Mouse (Mus musculus) left cerebral cortex, postnatal 14 days (tissue): ENCODE data around the gene Hoxd11. TPM values are rescaled to one million over a fixed set of nuclear protein-coding genes. Genes with fewer than 3 reads are reported as not detected.

ENCODE experiments used
- DNase-seq, 2 experiments: peaks; one replicate each; pipeline ENCODE4 v3.0.0; 2021 to 2022; ENCODE audit warnings: low spot score in 2 of 2, mixed read lengths in 1 of 2
- intact Hi-C: fragments of 180-260 bp; cut with DNase I; formaldehyde crosslinking; loops from one replicate; pipeline ENCODE4 v1.15.1; 2025
- long read RNA-seq, 2 experiments: library from polyadenylated mRNA; stranded (forward); transcript quantifications; one replicate each; pipeline ENCODE4 v2.0.0; 2021
- total RNA-seq, 2 experiments: library from RNA; stranded (reverse); gene quantifications; 2 replicates each; pipeline ENCODE4 v1.2.3; 2021

The Hoxd11 gene
- total RNA-seq = not detected
- long read RNA-seq, experiment 1 = 0 reads
- long read RNA-seq, experiment 2 = 0 reads

DNA sequence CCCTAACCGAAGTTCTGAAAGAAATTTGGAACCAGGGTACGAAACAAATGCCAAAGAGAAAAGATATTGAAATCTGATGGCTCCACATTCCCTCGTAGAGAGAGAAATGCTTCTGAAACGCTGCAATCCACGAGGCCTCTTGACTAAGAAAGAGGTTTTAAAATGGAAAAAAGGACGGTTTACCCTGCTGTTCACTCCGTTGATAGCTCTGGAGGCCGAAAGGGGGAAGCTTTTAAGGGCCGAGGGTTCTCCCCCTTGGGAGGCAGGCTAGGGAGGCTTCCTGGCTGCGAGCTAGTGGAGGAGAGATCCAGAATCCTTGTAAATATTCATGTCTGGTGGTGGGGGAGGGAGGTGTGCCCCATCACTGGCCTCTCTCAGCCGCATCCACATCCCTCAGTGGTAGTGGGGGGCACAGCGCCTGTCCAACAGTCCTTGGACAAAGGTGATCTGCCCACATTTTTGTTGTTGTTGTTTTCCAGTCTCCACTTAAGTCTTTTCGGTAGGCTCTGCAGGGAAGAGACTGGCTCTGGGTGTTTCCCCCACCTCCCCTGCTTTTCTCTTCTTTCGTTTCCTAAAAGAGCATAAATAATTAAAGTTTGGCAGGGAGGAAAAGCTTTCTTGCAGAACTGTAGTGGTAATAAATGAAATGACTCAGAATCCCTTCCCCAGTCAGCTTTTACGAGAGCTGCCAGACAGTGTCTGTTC, at the start of gene Hoxd11:
TSS of gene Hoxd11 (plus strand) at position 667 of the 705 bp plus-strand sequence.
- intact Hi-C loops = loop anchor here (10.0 kb wide), 1 partner anchor 1404 kb away; the partner anchor contains the start of gene Sp9

DNA sequence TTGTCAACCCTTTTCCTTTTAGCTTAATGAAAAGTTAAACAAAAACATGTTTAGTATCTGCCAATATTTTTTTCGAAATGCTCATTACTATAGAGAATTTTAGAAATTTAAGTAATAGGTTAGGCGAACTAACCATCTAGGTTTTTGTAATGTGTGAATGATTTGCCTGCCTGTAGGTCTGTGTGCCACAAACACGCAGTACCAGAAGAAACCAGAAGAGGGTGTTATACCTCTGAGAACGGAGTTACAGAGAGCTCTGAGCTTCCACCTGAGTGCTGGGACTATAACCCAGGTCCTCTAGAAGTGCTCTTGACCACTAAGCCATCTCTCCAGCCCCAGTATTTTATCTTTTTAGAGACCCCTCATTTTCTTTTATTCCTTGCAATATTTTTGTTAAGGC, 43.9 kb upstream of the Hoxd11 start:
- intact Hi-C loops = no loop called here

More for the DNA sequence above, at the start of gene Hoxd11:
- DNase-seq = no peak

DNA sequence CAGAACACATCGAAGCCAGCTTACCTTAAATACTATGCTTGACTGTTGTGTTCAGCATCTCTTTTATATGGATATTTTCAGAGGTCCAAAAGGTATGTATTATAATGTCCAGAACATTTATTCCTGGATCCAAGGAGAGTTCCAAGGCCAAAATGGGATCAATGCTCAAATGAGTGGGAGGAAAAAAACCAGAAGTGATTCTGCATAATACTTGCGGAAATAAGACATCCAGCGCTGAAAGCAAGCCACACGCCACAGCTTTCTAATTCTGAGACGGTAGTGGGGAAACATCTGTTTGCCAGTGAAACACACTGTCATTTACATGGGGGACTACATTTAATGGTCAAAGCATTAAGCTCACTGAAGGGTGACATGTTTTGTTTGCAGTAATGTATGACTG, 36.9 kb upstream of the Hoxd11 start:
- no peak for DNase-seq
- intact Hi-C loops = no loop called here

More for the DNA sequence above, 43.9 kb upstream of the Hoxd11 start:
- DNase-seq = no peak

DNA sequence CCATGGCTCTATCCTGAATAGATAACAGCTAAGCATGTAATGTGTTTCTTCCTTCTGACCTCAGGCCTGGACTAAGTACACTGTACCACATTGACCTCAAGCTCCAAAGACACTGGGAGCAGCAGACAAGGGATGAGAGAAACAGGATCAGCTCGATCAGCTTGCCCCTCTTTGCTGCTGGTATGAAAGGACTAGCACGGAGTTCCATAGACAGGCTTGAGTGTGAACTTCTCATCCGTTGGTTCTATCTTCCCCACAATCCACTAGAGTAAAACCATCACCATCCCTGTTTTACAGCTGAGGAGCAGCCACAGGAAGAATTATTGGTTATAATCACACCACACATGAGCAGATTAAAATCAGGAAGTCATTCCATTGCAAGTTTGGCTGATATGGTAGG, 33.7 kb upstream of the Hoxd11 start:
- intact Hi-C loops = no loop called here
- no peak for DNase-seq

DNA sequence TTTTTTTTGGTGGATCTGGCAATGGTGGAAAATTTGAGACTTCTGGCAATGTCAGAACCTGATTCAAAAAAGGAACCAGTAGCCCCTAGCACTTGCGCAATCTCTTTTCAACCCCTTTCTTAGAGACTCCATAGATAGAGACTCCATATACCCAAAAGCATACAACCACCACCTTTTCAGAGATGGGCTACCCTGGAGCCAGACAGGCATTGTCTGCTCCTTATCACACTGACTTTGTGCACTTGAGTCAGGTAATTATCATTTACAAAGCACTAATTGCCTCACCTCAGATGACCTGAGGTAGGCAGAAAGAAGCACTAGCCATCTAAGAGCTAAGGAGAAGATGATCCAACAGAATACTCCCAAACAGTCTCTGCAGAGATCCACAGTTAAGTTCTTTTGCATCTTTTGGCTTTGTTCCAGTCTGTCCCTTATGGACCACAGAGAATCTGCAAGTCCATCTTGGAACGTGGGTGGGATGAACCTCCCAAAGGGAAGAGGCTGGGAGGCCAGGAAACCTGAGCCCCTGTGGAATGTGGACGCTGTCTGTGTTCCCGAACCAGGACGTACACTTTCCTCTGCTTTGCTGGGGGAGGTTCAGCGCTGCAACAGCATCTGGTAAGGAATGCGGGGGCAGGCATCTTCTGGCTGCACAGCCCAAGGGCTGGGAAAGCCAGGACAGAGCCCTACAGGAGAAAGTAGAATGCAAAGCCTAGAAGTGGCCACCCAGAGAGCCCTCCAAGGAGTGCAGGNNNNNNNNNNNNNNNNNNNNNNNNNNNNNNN, 32.1 kb upstream of the Hoxd11 start:
- no peak for DNase-seq
- intact Hi-C loops = no loop called here

DNA sequence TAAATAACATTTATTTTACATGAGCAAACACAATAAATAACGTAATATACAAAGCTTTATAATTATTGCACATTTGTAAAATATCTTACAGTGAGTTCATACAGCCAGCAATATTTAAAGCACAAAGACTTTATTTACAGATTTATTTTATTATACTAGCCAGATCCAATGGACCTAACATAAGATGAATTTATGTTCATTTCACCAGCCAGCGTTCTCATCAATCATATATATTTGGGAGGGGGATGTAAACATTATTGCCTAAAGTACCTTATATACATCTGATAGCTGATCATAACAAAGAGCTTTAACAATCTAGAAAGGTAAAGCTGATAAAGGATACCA, 26.4 kb upstream of the Hoxd11 start:
- DNase-seq = no peak
- intact Hi-C loops = no loop called here

DNA sequence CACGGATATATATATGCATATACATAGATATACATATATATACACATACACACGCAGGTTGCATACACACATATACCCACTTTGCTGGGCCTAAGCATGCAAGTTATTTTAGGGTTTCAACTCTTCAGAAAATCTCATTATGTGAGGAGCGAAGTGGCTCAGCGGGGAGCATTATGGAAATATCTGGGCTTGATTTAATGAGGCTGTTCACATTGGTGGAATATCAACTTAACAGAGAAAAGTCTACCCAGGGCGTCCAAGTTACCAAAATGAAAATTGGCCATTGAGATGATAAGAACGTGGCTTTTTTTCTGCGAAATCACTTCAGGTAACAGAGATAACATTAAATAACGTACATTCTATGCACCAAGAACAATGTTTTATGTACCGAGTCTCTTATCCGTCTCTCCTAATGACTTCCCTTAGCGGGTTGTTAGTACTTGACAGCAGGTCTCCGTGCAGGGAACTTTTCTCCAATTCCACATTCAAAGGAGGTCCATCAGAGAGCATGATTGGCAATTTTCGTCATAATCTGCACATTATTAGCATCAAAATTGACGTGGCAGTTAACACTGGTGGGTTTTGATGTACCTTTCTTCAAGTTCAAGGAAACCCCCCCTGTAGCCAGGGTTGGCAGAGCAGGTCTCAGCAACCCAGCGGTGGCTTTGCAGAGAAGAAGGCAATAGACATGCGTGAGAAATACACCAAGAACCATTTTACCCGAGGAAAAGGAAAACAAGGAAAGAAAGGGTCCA, 25.4 kb upstream of the Hoxd11 start:
- intact Hi-C loops = no loop called here
- DNase-seq = no peak

DNA sequence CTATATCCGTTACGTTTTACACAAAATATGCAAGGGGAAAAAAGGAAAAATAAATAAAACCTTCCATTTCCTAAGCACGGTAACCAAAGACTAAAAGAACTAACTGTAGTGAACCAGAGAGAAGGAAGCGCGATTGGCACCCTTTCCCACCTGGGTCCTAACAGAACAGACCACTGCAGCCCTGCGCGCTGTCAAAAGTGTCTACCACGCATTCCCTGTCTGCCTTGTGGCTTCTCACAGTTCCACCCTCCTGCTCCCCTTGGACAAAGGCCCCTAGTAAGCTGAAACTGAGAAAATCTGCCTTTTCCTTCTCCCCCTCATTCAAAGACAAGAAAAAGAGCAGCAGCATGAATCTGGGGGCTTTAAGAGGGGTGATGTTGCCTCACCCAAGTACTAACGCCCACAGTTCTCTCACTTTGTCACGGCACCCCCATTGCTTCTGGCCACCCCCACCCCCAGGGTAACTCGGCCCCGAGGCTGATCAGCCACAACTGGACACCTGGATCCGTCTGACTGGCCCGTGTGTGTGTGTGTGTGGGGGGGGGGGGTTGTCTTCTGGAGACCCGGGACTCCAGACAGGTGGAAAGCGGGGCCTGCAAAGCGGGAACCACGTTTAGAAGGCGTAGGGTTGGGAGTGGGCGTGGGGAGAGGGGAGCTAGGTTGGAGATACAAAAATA, 24.5 kb upstream of the Hoxd11 start:
- intact Hi-C loops = loop anchor here (5.0 kb wide), 1 partner anchor 42 kb away; the partner anchor contains the start of gene Hoxd9
- DNase-seq = no peak

DNA sequence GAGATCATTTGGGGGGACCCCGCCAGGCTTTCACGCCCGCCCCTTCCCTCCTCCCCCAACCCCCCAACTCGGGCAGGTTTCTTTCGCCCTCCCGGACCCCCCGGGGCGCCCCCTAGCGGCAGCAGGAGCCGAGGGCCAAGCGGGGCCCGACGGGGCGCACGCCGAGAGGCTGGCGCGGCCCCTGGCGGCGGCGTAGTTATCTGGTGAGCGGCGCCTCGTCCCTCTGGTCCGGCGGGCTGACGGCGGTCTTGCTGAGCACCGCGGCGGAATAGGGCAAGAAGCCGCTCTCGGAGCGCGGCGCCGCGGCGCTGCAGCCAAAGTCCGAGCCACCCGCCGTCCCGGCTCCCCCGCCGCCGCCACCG, 24.0 kb upstream of the Hoxd11 start:
- intact Hi-C loops = loop anchor here (5.0 kb wide), 1 partner anchor 42 kb away; the partner anchor contains the start of gene Hoxd9
- DNase-seq = no peak

DNA sequence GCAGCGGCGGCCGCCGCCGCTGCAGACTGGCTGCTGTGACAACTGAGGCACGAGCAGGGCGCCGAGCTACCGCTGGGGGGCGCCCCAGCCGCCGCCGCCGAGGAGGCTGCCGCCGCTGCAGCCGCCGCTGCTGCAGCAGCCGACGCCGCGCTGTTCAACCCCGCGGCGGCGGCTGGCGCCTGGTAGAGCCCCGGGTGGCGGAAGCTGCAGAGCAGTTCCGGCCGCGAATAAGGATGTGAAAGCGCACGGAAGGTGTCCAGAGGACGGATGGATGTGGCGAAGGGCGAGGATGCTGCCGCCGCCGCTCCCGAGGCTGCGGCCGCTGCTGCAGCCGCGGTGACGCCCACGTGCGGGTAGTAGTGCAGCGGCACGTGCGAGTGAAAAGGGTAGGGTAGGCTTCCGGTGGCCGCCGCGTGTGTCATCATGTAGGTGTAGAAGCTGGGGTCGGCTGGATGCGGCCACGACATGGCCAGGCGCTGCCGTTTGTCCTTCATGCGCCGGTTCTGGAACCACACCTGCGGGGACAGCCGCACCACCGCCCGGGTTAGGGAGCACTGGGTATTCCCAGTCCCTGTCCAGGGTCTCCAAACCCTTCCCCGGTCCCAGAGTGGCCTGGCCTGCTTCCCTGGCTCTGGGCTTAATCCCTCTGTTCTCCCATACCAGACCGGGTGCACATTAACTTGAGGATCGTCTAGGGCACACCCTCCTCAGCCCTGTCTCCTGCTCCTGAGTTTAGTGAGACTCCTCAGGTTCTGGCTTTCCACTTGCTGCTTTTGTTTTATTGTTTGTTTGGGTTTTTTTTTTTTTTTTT, 23.3 kb upstream of the Hoxd11 start:
- DNase-seq = no peak
- intact Hi-C loops = loop anchor here (5.0 kb wide), 1 partner anchor 41 kb away; the partner anchor contains the start of gene Hoxd9

DNA sequence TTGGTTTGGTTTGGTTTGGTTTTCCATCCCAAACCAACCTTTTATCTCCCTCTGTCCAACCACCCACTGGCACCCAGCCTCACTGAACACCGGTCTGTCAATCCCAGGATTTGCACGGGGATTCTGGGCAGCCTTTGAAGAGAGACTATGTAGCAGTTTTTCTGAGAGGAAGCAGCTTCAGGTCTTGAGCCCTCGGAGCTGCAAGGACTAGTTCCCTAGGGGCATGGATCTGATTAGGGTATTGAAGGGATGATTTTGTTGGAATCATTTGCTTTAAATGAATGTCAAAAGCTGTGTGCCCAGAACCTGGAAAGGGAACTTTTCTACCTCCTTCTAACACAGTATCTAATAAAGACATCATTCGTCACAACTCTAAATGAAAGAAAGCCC, 22.7 kb upstream of the Hoxd11 start:
- DNase-seq = no peak
- intact Hi-C loops = loop anchor here (5.0 kb wide), 1 partner anchor 41 kb away; the partner anchor contains the start of gene Hoxd9

DNA sequence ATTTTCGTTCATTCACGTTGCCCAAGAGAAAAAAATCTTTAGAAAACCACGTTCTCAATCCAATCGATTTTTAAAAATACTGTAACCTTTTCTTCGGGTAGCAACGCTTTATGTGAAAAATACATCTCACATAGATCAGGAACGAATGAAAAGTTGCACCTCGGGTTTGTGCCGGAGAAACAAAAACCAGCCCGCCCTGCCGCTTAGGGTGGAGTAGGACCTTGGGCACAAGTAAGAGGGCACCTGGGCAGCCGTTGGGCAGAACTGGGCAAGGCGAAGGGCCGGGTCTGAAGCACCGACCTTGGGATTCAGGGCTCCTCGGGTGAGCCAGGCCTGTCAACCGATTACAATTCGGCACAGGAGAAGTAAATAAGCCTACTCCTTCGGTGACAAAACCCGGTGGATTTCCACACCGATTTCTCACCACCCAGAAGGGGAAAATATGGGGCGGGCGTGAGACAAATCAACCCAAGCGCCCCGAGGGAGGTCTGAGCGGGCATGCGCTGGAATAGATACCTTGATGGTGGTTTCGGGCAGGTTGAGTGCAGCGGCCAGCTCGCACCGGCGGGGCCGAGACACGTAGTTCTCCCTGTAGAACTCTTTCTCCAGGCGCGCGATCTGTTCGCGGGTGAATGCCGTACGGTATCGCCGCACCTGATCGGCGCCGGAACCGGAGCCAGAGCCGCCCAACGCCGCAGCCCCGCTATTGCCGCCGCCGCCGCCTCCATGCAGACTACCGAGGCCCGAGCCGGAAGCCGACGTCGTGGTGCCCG, 21.9 kb upstream of the Hoxd11 start:
- DNase-seq = no peak
- intact Hi-C loops = loop anchor here (5.0 kb wide), 1 partner anchor 40 kb away; the partner anchor contains the start of gene Hoxd9

DNA sequence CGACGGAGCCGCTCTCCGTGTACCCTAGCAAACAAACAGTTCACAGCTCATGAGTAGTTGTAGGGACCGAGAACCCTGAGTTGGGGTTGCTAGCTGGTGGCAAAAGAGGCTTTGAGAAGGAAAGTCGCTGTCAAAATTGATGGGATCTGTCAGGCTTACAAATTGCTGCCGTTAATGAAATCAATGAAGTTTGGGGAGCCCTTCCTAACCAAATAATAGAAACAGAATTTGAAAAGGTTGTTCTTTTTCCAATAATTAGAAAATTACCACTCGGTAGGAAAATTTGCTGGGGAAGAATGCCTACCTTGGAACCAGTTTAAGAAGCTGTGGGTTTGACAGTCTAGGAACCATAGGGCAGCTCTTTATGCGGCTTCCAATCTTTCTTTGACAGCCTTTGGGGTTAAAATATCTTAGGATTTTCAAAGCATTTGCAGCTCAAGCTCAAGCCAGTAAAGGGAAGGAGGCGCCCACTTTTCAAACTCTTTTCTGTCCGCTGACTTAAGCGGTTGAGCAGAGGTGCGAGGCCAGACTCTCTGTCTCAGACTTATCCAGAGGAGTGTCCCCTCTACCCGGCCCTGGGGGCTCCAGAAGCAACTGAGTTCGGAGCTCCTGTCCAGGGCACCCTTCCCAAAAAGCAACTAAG, 21.2 kb upstream of the Hoxd11 start:
- DNase-seq = no peak
- intact Hi-C loops = loop anchor here (5.0 kb wide), 1 partner anchor 39 kb away; the partner anchor contains the start of gene Hoxd9

DNA sequence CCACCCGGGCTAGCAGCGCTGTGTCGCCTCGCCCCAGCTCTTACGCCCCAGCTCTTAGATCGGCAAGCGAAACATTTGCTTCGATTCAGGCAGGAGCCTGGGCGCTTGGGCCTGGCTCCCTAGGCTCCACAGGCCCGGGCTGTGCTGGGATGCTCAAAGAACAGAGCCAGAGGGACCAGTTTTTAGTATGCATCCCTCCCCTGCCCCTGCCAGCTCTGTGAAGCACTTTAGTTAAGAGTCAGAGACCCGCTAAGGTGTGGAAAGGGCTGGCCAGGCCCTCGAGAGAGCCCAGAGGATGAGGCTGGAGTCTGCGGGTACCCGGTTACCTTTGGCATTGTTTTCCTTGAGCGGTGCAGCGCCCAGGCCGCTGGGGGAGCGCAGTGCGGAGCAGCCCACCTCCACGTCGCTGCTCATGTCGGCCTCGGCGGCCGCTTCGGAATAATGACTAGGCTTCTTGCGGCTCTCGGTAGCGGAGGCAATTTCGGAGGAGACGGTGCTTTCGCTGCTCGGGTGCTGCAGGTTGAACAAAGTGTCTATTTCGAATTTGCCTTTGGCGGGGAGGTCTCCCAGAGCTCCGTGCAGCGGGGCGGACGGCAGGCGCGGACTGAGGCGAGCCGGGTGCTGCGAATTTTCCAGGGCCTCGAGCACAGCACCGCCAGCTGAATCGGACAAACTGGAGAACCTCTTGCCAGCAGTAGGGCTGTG, 20.5 kb upstream of the Hoxd11 start:
- DNase-seq = no peak
- intact Hi-C loops = loop anchor here (5.0 kb wide), 1 partner anchor 38 kb away; the partner anchor contains the start of gene Hoxd9

DNA sequence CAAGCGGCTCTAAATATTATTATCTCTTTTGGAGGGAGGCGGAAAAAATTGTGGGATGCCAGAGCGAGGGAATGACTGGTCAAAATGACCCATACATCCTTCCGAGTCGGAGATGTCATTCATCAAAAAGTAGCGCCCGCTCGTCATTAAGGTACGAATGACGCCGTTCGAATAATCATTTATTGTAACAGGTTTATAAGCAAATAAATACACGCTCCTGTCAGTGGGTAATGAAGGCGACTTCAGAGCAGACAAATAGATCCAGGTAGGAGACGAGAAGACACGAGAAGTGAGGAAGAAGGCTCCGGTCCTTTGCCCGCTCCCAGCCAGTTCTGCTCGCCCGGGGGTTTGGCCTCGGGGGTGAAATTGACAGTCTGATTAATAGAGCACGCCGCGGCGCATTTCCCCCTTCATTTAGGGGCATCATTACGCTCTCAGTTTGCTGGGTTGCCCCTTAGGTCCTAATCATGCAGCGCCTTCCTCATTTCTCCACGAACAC, 19.8 kb upstream of the Hoxd11 start, which contains the start of gene Evx2:
TSS of gene Evx2 (minus strand) at position 51 of the 499 bp plus-strand sequence.
- intact Hi-C loops = loop anchor here (5.0 to 10.0 kb wide), 3 partner anchors 38 to 1107 kb away; partner anchors contain the start of gene Hoxd9
- DNase-seq = no peak
